Mouse (Mus musculus): ENCODE results near the gene Krtap8-1.

Krtap8-1 gene

GRCm38 (mm10) chr16:89487852-89488251 lies at the start of gene Krtap8-1:
Krtap8-1 (minus strand) TSS chr16:89487952.
- in situ Hi-C loops (cut with MboI, MseI) = no loop called here

GRCm38 (mm10) chr16:89537349-89537748 lies 49.6 kb upstream of the Krtap8-1 start:
- in situ Hi-C loops (cut with MboI, MseI) = no loop called here

DNA sequence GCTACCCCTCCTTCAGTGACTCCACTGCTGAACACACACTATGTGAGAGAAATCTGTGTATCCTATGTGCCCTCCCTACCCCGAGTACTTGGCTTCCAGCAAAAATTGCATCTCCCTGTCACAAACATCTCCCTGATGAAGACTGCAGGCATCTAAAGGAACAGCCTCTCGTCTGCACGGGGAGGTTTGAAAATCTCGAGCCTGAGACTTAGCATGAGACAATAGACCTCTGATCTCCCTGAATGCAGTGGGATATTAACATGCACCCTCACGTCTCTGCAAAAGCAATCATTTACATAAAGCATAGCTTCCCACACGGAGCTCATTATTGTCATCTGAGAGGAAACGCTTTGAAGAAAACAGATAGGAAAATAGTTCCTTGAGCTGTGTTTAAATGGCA lies 42.8 kb upstream of the Krtap8-1 start:
- in situ Hi-C loops (cut with MboI, MseI) = no loop called here

- in situ Hi-C loops (cut with MboI, MseI) = no loop called here
These were observed 42.1 kb upstream of the Krtap8-1 start for GRCm38 (mm10) chr16:89529846-89530245.

- in situ Hi-C loops (cut with MboI, MseI) = no loop called here
These were observed 40.6 kb upstream of the Krtap8-1 start for GRCm38 (mm10) chr16:89528380-89528779.

DNA sequence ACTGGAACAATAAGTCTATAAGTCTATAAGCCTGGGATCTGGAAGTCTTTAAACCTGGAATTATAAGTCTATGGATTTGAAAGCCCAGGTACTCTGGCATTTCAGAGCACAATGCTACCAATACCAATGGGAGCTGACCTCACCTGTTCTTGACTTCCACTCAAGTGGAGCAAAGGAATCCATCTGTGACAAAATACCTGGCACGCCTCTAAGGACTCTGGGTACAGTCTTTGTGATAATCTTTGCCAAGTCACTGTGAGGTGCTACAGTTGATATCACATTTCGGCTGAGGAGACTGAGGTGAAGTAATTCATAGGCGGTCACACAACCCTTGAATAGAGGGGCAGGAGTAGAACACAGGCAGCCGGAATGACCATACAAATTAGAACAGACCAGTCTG lies 33.2 kb upstream of the Krtap8-1 start:
- in situ Hi-C loops (cut with MboI, MseI) = no loop called here

DNA sequence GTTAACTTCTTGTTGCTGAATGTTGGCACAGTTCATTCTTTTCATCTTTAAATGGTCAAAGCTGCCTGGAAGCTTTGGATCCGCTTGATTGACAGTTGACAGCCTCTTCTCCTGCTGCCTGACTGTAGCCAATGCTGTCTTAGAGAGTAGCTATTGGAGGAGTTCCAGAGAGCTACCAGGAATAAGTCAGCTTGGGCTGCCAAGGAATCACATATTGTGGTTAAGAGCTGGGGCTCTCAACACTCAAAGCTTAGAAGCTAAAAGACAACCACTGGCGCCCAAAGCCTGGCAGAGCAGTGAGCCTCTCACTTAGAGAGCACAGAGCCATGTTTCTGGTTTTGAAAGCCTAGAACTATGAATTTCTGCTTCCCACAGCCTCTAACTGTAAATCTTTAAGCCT lies 32.8 kb upstream of the Krtap8-1 start:
- in situ Hi-C loops (cut with MboI, MseI) = no loop called here

- in situ Hi-C loops (cut with MboI, MseI) = no loop called here
These were observed 32.3 kb upstream of the Krtap8-1 start for GRCm38 (mm10) chr16:89520091-89520490.

DNA sequence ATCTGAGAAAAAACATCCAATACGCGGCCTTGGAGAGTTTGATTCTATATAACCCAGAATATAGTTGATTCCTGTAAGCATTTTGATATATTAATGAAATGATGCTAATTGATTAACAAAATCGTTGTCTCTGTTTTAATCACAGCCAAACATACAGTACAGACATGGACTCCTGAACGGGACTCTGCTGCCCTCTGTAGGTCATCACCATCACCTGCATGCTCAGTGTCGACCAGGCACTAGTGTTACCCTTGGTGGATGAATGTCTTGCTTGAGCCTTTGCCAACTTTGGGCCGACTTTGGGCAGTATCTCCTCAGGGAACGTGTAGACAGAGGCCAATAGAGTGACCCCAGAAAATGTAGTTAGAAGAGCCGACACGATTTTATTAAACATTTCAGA lies 29.9 kb upstream of the Krtap8-1 start:
- in situ Hi-C loops (cut with MboI, MseI) = no loop called here

DNA sequence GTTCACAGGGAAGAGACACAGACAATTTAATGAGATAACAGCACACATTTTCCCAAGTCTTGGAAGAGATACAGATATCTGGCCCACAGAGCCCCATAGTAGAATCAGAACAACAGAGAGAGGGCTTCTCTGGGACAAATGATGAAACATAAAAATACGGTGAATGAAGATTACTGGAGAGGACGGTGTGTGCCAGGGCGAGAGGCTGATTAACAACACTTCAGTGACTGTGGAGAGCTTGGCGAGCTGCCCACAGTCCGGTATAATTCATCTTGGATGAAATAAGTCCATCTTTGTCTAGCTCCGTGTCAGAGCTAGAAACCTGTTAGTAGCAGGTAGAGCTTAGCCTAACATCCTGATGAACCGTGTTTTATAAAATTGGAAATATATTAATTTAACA lies 25.7 kb upstream of the Krtap8-1 start:
- in situ Hi-C loops (cut with MboI, MseI) = no loop called here

DNA sequence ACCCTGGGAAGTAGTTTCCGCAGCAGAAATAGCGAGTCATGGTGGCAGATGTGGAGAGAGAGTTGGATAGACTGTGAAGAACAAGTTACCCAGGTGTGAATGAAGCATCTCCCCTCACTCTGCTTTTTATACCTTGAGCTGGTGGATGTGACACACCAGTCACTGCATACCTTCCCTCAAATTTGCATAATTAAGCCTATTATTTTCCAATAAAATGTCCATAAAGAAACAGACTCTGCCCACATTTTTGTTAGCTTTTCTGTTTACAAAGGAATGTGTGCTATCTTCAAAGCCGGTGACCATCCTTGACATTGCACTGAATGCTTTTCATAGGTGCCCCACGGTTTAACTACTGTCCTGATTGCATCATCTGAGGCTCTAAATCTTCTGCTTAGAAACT lies 20.5 kb upstream of the Krtap8-1 start, which contains the start of gene Krtap7-1:
Gene Krtap7-1, minus strand, starts transcription at position 101 of the 400 bp plus-strand sequence.
- in situ Hi-C loops (cut with MboI, MseI) = no loop called here

GRCm38 (mm10) chr16:89503571-89503970 lies 15.8 kb upstream of the Krtap8-1 start:
- in situ Hi-C loops (cut with MboI, MseI) = no loop called here

GRCm38 (mm10) chr16:89501870-89502269 lies 14.1 kb upstream of the Krtap8-1 start:
- in situ Hi-C loops (cut with MboI, MseI) = no loop called here

DNA sequence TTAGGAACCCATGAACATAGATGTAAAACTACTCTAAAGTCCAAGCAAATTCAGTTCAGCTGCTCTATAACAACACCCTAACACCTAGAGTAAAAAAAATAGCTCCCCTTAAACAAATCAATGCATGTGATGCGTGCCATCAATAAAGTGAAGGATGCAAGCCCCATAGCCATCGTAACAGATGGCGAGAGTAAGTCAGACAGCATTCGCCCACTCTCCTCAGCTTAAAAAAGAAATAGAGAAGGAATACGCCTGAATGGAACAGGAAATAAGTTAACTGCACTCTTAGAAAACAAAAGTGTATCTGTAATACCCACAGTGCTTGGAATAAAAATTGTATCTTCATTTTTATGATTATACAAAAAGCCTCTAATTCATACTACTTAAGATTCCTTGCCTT lies 9.2 kb upstream of the Krtap8-1 start:
- in situ Hi-C loops (cut with MboI, MseI) = no loop called here

- in situ Hi-C loops (cut with MboI, MseI) = no loop called here
These were observed 7.8 kb upstream of the Krtap8-1 start for GRCm38 (mm10) chr16:89495394-89496153.

- in situ Hi-C loops (cut with MboI, MseI) = no loop called here
These were observed 10.0 kb downstream of the Krtap8-1 start for GRCm38 (mm10) chr16:89477679-89478314.

- in situ Hi-C loops (cut with MboI, MseI) = no loop called here
These were observed 26.6 kb downstream of the Krtap8-1 start for GRCm38 (mm10) chr16:89461189-89461588.

Data from T-helper 1 cell (primary cell).